Mouse (Mus musculus) lung, postnatal 0 days (tissue): ENCODE measurements around the gene Gm39653.

Experiments
- CTCF ChIP-seq: IDR thresholded peaks from 2 replicates; pipeline ENCODE4 v1.5.1; 2016; ENCODE audit warnings: antibody characterized with exemption, mild to moderate bottlenecking
- EP300 ChIP-seq: IDR thresholded peaks from 2 replicates; pipeline ENCODE4 v1.6.1; 2016; ENCODE audit warnings: antibody characterized with exemption, mild to moderate bottlenecking, control low read depth

DNA sequence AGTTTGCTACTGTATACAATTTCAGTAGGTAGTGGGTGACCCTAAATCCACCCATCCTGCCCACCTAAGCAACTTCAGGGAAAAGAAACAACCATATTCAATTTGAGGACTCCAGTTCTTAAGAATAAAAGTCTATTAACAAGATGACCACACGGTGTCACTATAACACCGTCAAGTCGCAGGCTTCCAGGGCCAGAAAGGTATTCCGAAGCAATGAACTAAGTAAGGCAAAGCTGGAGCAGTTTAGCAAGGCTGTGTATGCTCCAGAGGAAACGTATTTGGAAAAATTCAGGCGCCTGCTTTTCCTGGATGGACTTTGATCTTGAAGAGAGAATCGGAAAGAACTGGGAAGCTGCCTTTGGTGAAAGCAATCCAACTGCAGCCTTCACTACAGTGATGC lies 43.8 kb downstream of the Gm39653 start:
- TF ChIP-seq CTCF = peak; percentile 84
- TF ChIP-seq EP300 = no peak
